Mouse (Mus musculus) CH12.LX (cell line): ENCODE results near the gene Fads3.

Source experiments
- CTCF ChIP-seq, 2 experiments: IDR thresholded peaks in 1 of 2; conservative IDR thresholded peaks in 1 of 2; 2 replicates each; pipeline ENCODE4 v1.5.1; 2011 to 2012; ENCODE audit warnings: low read depth in 2 of 2, low read length in 2 of 2, improper control_type of control experiment in 1 of 2, inconsistent platforms in 1 of 2, mild to moderate bottlenecking in 1 of 2, moderate library complexity in 1 of 2
- EP300 ChIP-seq: IDR thresholded peaks from 2 replicates; pipeline ENCODE4 v1.6.1; 2011; ENCODE audit warnings: low read length, improper control_type of control experiment
- MAFK ChIP-seq: IDR thresholded peaks from 2 replicates; pipeline ENCODE4 v1.6.1; 2011; ENCODE audit warnings: low read length, improper control_type of control experiment; ENCODE audit not compliant: insufficient replicate concordance
- MEF2A ChIP-seq: IDR thresholded peaks from 2 replicates; pipeline ENCODE4 v1.6.1; 2014; ENCODE audit warnings: low read depth, mild to moderate bottlenecking, inconsistent platforms, low read length, improper control_type of control experiment, borderline replicate concordance
- MYC ChIP-seq: IDR thresholded peaks from 2 replicates; pipeline ENCODE4 v1.6.1; 2011; ENCODE audit warnings: low read depth, mild to moderate bottlenecking, improper control_type of control experiment, low read length
- POLR2A ChIP-seq: IDR thresholded peaks from 2 replicates; pipeline ENCODE4 v1.6.1; 2011; ENCODE audit warnings: low read depth, mild to moderate bottlenecking, improper control_type of control experiment, low read length
- ZC3H11A ChIP-seq: IDR thresholded peaks from 2 replicates; pipeline ENCODE4 v1.6.1; 2012; ENCODE audit warnings: low read depth, mild to moderate bottlenecking, inconsistent platforms, low read length, improper control_type of control experiment
- ZMIZ1 ChIP-seq: IDR thresholded peaks from 2 replicates; pipeline ENCODE4 v1.6.1; 2012; ENCODE audit warnings: low read depth, mild to moderate bottlenecking, inconsistent platforms, low read length, improper control_type of control experiment

DNA sequence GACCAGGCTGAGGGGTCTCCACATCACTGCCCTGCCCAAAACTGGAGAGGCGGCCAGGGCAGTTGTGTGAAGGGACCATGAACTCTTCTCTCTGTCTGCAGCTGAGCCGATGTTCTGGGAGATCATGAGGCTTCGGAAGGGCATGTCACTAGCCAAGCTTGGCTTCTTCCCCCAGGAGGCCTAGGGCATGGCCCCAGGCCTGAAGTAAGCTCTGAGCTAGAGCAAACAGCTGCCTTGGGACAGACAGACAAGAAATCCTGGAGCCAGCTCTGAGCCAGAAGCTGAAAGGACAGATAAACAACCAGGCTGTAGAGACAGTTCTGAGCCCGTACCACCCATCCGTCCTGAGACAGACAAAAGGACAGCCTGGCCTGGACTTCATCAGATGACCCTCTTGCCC lies 7.0 kb upstream of the Fads3 start:
- TF ChIP-seq CTCF (conservative IDR thresholded peaks at IDR 0.05 in 1 of 2, IDR thresholded peaks at IDR 0.05 in 1 of 2; ENCODE audit: low read depth in 2 of 2, low read length in 2 of 2) (no peak), MEF2A (no peak), ZMIZ1 (no peak), EP300 (no peak), POLR2A (no peak), MAFK (no peak), MYC (no peak), ZC3H11A (no peak)
